Mouse (Mus musculus): ENCODE measurements at regions not wholly inside any gene's neighbourhood (a gene's known extent, or its start where the extent isn't known, plus 50 kb on each side); places are given as distances from the start of the nearest gene placed in this dataset.

DNA sequence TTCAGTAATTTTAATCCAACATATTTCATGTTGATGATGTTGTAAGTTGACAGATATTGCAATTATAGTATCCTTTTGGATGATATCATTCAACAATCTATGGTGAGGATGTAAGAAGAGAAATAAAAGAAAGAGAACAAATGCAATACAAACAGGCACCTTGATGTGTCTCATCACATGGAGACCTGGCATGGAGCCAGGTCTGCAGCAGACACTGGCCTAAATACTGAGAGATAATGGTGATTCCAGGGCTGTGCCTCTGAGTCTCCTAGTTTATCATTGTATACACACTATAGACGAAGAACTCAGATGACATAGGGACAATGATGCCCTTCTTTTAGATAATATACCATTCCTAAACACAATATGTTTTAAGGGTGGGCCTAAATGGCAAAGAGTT, 1068.5 kb upstream of the Klhl29 start:
- DNase-seq (ENCODE audit: extremely low spot score in 1 of 2, low spot score in 1 of 2): no peak

DNA sequence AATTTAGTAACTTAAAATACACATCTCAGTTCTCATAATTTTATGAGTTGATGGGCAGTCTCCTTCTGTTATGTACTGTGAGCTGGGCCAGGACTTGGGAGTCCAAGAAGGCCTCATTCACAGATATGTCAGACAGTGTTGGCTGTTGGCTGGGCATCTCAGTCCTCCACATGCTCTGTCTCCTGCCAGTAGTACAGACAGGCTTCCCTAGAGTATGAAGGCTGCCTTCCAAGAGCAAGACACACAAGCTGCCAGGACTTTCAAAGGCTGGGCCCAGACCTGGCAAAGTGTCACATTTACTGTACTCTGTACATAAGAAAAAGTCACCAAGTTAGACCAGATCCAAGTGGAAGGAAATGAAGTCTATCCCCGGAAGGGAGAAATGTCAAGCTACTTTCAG, 1042.3 kb upstream of the Klhl29 start:
- DNase-seq (ENCODE audit: extremely low spot score in 1 of 2, low spot score in 1 of 2): peak in 1 of 2 experiments; percentile 17

DNA sequence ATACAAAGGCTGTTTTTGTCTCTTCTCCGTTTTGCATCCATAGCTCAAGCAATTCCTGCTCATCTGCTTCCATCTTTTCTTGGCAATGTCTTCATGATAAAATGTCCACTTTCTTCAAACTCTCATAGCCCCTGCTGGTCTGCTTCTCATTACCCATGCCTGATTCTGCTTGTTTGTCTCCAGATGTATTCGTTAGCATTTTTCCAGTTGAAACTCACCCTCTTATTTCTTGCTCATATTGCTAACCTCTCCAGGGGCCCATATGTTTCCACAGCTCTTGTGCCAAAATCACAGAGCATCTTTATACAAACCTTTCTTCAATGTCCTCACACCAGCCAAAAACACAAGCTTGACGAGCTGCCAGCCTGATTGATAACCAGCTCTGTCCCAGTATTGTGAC, 1025.1 kb upstream of the Klhl29 start:
- DNase-seq (ENCODE audit: extremely low spot score in 1 of 2, low spot score in 1 of 2): no peak

DNA sequence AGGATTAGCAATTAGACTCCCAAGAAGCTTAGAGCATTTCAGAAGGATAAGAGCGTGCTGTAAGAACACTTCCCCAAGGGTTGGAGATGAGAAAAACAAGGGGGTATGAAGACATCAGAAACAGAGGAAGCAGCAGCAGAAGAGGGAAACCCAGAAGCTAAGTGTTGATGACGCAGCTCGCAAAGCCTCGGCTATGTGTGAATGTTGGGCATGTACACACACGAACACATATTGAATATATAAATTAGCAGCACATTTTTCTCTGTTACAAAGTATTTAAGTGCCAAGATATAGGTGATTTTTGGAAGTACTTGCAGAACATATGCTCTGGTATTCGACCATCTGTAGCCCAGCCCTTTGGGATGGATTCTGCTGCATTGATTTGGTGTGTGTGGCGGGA, 1006.4 kb upstream of the Klhl29 start:
- peak; percentile 4 to 21 for DNase-seq (ENCODE audit: extremely low spot score in 1 of 2, low spot score in 1 of 2)

DNA sequence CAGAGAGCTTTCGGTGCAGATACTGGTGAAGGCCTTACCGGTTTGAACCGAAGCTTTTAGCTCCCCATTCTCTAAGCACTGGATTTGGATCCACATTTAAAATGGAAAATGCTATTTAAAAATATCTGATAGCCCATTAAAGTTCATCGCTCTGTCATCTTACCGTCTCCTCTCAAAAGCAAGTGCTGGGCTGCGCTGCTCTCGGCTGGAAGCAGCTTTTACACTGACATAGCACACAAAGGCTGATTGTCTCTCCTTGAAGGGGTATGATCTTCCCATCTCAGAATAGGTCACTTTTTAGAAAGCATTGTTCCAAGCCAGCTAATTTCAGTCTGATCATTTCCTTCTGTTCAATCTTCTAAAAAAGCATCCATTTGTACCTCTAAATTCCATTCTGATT, 992.1 kb upstream of the Klhl29 start:
- DNase-seq (ENCODE audit: extremely low spot score in 1 of 2, low spot score in 1 of 2): no peak

Data from frontal cortex, adult 2 months (tissue).